Mouse (Mus musculus) neural tube, embryonic 13.5 days (tissue): ENCODE measurements around the gene BC003965. TPM values are rescaled to one million over a fixed set of nuclear protein-coding genes. Genes with fewer than 3 reads are reported as not detected.

Experiments used
- ATAC-seq: fragments of 200-750 bp; cut with Nextera tagmentation; 2 replicates; pipeline ENCODE4 v1.8.0; 2017; ENCODE audit warnings: low read depth, mild to moderate bottlenecking, moderate TSS enrichment, moderate library complexity
- H3K27ac ChIP-seq: fragments of 300-500 bp; sonication (generic); replicated peaks from 2 replicates; pipeline ENCODE4 v1.5.1; 2015; ENCODE audit warnings: moderate library complexity, mild to moderate bottlenecking, inconsistent platforms
- H3K27me3 ChIP-seq: fragments of 300-500 bp; sonication (generic); 2 replicates; pipeline ENCODE4 v1.6.1; 2015; ENCODE audit warnings: mild to moderate bottlenecking, inconsistent platforms
- H3K36me3 ChIP-seq: fragments of 300-500 bp; sonication (generic); 2 replicates; pipeline ENCODE4 v1.6.1; 2015; ENCODE audit warnings: mild to moderate bottlenecking, inconsistent platforms
- H3K4me1 ChIP-seq: fragments of 300-500 bp; sonication (generic); replicated peaks from 2 replicates; pipeline ENCODE4 v1.6.1; 2015; ENCODE audit warnings: inconsistent platforms
- H3K4me2 ChIP-seq: fragments of 300-500 bp; sonication (generic); 2 replicates; pipeline ENCODE4 v1.6.1; 2015; ENCODE audit warnings: inconsistent platforms, mild to moderate bottlenecking, moderate library complexity
- H3K4me3 ChIP-seq: fragments of 300-500 bp; sonication (generic); 2 replicates; pipeline ENCODE4 v1.5.1; 2015; ENCODE audit warnings: mild to moderate bottlenecking, inconsistent platforms
- H3K9ac ChIP-seq: fragments of 300-500 bp; sonication (generic); 2 replicates; pipeline ENCODE4 v1.6.1; 2015; ENCODE audit warnings: moderate library complexity, mild to moderate bottlenecking, inconsistent platforms
- H3K9me3 ChIP-seq: fragments of 300-500 bp; sonication (generic); 2 replicates; pipeline ENCODE4 v1.6.1; 2016; ENCODE audit warnings: inconsistent platforms
- WGBS: fragments of 180-500 bp; shearing (Covaris S2); methylation state at CpG from one replicate; pipeline ENCODE4 v1.1.7; 2015; 5-methylcytosine and 5-hydroxymethylcytosine counted together
- polyA plus RNA-seq: library from polyadenylated mRNA; unstranded; fragments of >200 nt; fragmentation: Nextera tagmentation; extraction: Ambion mirVana; gene quantifications from 2 replicates; pipeline ENCODE4 v1.2.1, GENCODE M21; 2015

The BC003965 gene
- polyA plus RNA-seq, 1 experiment from 2014 or later = 32.7 TPM

DNA sequence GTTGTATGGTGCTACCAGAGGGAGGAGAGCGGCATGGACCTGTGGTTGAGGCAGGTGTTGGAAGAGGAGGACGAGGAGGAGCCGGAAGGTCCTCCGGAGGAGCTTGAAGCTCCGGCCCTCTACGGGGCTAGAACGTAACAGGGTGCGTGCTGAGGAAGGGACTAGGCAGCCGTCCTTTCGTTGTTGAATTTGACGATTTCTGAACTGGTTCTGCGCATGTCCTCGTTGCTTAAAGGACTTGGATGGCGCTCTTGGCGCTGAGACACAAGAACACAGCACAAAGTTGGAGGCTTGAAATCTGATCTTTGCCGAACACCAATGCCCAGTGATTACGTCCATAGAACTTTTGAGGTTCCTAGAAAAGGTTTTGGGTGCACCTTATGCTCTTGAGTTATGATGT is 607 bp downstream of the BC003965 start:
- 9% methylated on average over 17 of the region's 17 CpGs for WGBS
- peak overlapping the region; percentile 84 for H3K9ac ChIP-seq
- peaks cover 43% of the 10 kb centered on the region for H3K4me1 ChIP-seq
- H3K36me3 ChIP-seq = 0 out of 2 replicates have a peak, but pooled peaks cover 4% of the 10 kb centered on the region
- H3K4me3 ChIP-seq = peak overlapping the region; percentile 84
- H3K4me2 ChIP-seq = peak overlapping the region; percentile 98
- no peaks in the 10 kb centered on the region; the same call in 1 of the 2 replicates for H3K27me3 ChIP-seq
- ATAC-seq = 0 out of 2 replicates have a peak, but pooled peaks have one; percentile 4
- peak overlapping the region; percentile 70; the same call in 1 of the 2 replicates for H3K27ac ChIP-seq
- H3K9me3 ChIP-seq = no peaks in the 10 kb centered on the region

- ATAC-seq = no peak
- H3K9ac ChIP-seq = peak overlapping the region; percentile 95
- no peaks in the 10 kb centered on the region for H3K27me3 ChIP-seq
- H3K36me3 ChIP-seq = peaks cover 20% of the 10 kb centered on the region; the same call in 1 of the 2 replicates
- peak overlapping the region; percentile 67; the same call in 1 of the 2 replicates for H3K27ac ChIP-seq
- peak overlapping the region; percentile 99 for H3K4me3 ChIP-seq
- WGBS = 10% methylated on average over 11 of the region's 11 CpGs
- H3K4me1 ChIP-seq = peaks cover 45% of the 10 kb centered on the region
- H3K4me2 ChIP-seq = peak overlapping the region; percentile 88
- H3K9me3 ChIP-seq = no peaks in the 10 kb centered on the region
These were observed 3.4 kb downstream of the BC003965 start for GRCm38 (mm10) chr17:25187784-25188149.

GRCm38 (mm10) chr17:25188150-25189031 is 4.0 kb downstream of the BC003965 start, which contains the start of gene Unkl:
Gene Unkl (plus strand): TSS chr17:25188397.
- peak; percentile 34; the same call in 1 of the 2 replicates for ATAC-seq
- WGBS = under 1% methylated on average over 97 of the region's 104 CpGs
- peak within 1 kb of the TSS; percentile 88 for H3K4me2 ChIP-seq

GRCm38 (mm10) chr17:25189091-25189490 is 4.7 kb downstream of the BC003965 start:
- peaks cover 31% of the 10 kb centered on the region for H3K36me3 ChIP-seq
- H3K9ac ChIP-seq = peak overlapping the region; percentile 95
- H3K9me3 ChIP-seq = no peaks in the 10 kb centered on the region
- peak overlapping the region; percentile 88 for H3K4me2 ChIP-seq
- 4% methylated on average over 16 of the region's 16 CpGs for WGBS
- no peaks in the 10 kb centered on the region for H3K27me3 ChIP-seq
- peak overlapping the region; percentile 99 for H3K4me3 ChIP-seq
- no peak overlapping the region for H3K27ac ChIP-seq
- H3K4me1 ChIP-seq = peaks cover 37% of the 10 kb centered on the region
- no peak for ATAC-seq

More at GRCm38 (mm10) chr17:25188150-25189031, 4.0 kb downstream of the BC003965 start, which contains the start of gene Unkl:
- Histone ChIP-seq H3K27me3 (no peaks in the 10 kb centered on the region), H3K9ac (peak within 1 kb of the TSS; percentile 95), H3K4me1 (peaks cover 42% of the 10 kb centered on the region), H3K36me3 (peaks cover 24% of the 10 kb centered on the region), H3K4me3 (peak within 1 kb of the TSS; percentile 99), H3K9me3 (no peaks in the 10 kb centered on the region), H3K27ac (peak within 1 kb of the TSS; percentile 67)

DNA sequence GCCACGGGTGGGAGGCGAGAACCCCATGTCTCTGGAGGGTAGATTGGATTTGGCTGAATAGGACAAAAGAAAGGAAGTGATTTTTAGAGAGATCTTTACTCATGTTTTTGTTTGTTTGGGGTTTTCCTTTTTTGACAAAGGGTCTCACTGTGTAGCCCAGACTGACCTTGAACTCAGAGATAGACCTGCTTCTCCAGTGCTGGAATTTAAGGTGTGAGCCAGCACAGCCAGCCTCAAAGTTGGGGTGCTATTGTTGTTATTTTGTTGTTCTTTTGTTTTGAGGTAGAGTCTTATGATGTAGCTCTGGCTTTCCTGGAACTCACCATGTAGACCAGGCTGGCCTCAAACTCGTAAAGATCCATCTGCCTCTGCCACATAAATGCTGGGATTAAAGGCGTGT is 18.0 kb downstream of the BC003965 start:
- H3K27ac ChIP-seq = no peak overlapping the region
- no peak for ATAC-seq
- 90% methylated on average over 4 of the region's 4 CpGs for WGBS

DNA sequence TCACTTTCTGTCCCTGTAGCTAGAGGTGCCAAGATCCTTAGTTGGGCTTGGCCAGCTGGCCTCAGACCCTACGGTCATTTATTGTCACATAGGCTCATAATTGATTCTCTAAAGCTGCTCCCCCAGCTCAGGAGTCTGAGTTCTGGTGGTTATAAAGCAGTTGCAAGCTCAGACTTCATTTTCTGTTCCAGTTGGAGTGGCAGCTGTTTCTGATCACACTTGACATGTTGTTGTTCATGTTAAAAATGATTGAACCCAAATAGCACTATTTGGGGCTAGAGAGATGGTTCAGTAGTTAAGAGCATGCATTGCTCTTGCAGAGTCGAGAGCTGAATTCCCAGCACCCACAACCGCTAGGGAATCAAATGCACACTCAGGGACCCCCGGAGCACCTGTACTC is 25.7 kb downstream of the BC003965 start:
- Histone ChIP-seq H3K9ac (no peak overlapping the region), H3K9me3 (no peaks in the 10 kb centered on the region), H3K27me3 (no peaks in the 10 kb centered on the region), H3K27ac (no peak overlapping the region), H3K4me3 (no peak overlapping the region), H3K4me2 (no peak overlapping the region), H3K36me3 (peaks cover 98% of the 10 kb centered on the region), H3K4me1 (no peaks in the 10 kb centered on the region)
- 94% methylated on average over 4 of the region's 4 CpGs for WGBS
- ATAC-seq = no peak

More for the DNA sequence above, 18.0 kb downstream of the BC003965 start:
- Histone ChIP-seq H3K9me3 (no peaks in the 10 kb centered on the region), H3K36me3 (peaks cover 82% of the 10 kb centered on the region), H3K4me2 (no peak overlapping the region), H3K27me3 (no peaks in the 10 kb centered on the region), H3K9ac (no peak overlapping the region), H3K4me3 (no peak overlapping the region), H3K4me1 (no peaks in the 10 kb centered on the region)

GRCm38 (mm10) chr17:25210680-25211466 is 26.5 kb downstream of the BC003965 start:
- ATAC-seq = no peak
- H3K27me3 ChIP-seq = no peaks in the 10 kb centered on the region
- no peak overlapping the region for H3K4me2 ChIP-seq
- no peaks in the 10 kb centered on the region for H3K9me3 ChIP-seq
- no peak overlapping the region for H3K4me3 ChIP-seq
- no peak overlapping the region for H3K9ac ChIP-seq
- no peak overlapping the region for H3K27ac ChIP-seq
- 85% methylated on average over 15 of the region's 15 CpGs for WGBS
- peaks cover 98% of the 10 kb centered on the region for H3K36me3 ChIP-seq
- no peaks in the 10 kb centered on the region for H3K4me1 ChIP-seq

DNA sequence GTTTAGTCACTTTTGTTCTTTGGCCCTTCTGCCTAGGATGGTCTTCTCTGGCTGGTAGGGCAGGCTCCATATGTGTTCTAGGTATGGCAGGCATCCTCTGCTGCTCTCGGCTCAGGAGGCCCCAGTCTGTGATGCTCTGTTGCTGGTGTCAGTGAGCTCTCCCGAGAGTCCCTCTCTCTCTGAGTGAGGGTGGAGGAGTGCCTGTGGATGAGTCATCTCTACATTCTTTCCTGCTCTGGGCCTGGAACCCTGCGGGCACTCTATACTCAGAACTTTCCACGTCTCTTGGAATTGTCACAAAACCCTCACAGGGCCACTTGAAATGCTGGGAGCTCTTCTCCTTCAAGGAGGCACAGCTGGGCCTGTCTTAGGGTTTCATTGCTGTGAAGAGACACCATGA is 27.4 kb downstream of the BC003965 start:
- H3K4me1 ChIP-seq = no peaks in the 10 kb centered on the region
- no peak overlapping the region for H3K4me2 ChIP-seq
- H3K9ac ChIP-seq = no peak overlapping the region
- H3K27me3 ChIP-seq = no peaks in the 10 kb centered on the region
- no peak for ATAC-seq
- no peaks in the 10 kb centered on the region for H3K9me3 ChIP-seq
- H3K27ac ChIP-seq = no peak overlapping the region
- peaks cover 97% of the 10 kb centered on the region for H3K36me3 ChIP-seq
- WGBS = 91% methylated on average over 4 of the region's 4 CpGs
- H3K4me3 ChIP-seq = no peak overlapping the region

DNA sequence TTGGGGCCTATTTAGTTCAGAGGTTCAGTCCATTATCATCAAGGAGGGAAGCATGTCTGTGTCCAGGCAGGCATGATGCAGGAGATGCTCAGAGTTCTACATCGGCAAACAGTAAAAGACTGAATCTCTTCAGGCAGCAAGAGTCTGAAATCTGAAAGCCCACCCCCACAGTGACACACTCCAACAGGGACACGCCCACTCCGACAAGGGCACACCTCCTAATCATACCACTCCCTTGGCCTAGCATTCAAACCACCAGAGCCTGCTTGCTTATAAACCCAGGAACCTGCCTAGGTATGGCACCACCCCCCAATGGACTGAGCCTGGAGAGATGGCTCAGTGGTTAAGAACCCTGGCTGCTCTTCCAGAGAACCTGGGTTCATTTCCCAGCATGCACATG is 31.1 kb downstream of the BC003965 start:
- Histone ChIP-seq H3K4me2 (no peak overlapping the region), H3K9ac (no peak overlapping the region), H3K27me3 (no peaks in the 10 kb centered on the region), H3K4me3 (no peak overlapping the region), H3K36me3 (peaks cover 93% of the 10 kb centered on the region), H3K9me3 (no peaks in the 10 kb centered on the region), H3K4me1 (no peaks in the 10 kb centered on the region), H3K27ac (no peak overlapping the region)
- no peak for ATAC-seq
- 89% methylated on average over 3 of the region's 3 CpGs for WGBS

GRCm38 (mm10) chr17:25218967-25219366 is 34.6 kb downstream of the BC003965 start:
- Histone ChIP-seq H3K27ac (no peak overlapping the region), H3K9ac (no peak overlapping the region), H3K4me1 (peaks cover 19% of the 10 kb centered on the region), H3K4me3 (no peak overlapping the region), H3K27me3 (no peaks in the 10 kb centered on the region), H3K9me3 (no peaks in the 10 kb centered on the region), H3K36me3 (peaks cover 62% of the 10 kb centered on the region), H3K4me2 (no peak overlapping the region)
- ATAC-seq = no peak
- 93% methylated on average over 9 of the region's 9 CpGs for WGBS

- peaks cover 19% of the 10 kb centered on the region for H3K4me1 ChIP-seq
- no peaks in the 10 kb centered on the region for H3K27me3 ChIP-seq
- 91% methylated on average over 15 of the region's 15 CpGs for WGBS
- peaks cover 54% of the 10 kb centered on the region for H3K36me3 ChIP-seq
- H3K27ac ChIP-seq = no peak overlapping the region
- H3K9ac ChIP-seq = no peak overlapping the region
- no peak for ATAC-seq
- no peaks in the 10 kb centered on the region for H3K9me3 ChIP-seq
- no peak overlapping the region for H3K4me3 ChIP-seq
- no peak overlapping the region for H3K4me2 ChIP-seq
These were observed 35.3 kb downstream of the BC003965 start for GRCm38 (mm10) chr17:25219492-25220295.
